Mouse (Mus musculus) brain, embryonic 14.5 days (tissue): ENCODE results near the gene Smyd2.

ENCODE experiments used
- CTCF ChIP-seq: fragments of 200-500 bp; IDR thresholded peaks from 2 replicates; pipeline ENCODE4 v1.5.1; 2012; ENCODE audit warnings: inconsistent platforms, mild to moderate bottlenecking, moderate library complexity, borderline replicate concordance; ENCODE audit not compliant: insufficient read depth, insufficient read length; ENCODE audit errors: extremely low read depth
- POLR2A ChIP-seq: fragments of 200-500 bp; IDR thresholded peaks from 2 replicates; pipeline ENCODE4 v1.6.1; 2012; ENCODE audit warnings: mild to moderate bottlenecking, inconsistent platforms, borderline replicate concordance; ENCODE audit not compliant: poor library complexity, insufficient read depth, insufficient read length, severe bottlenecking; ENCODE audit errors: extremely low read depth

DNA sequence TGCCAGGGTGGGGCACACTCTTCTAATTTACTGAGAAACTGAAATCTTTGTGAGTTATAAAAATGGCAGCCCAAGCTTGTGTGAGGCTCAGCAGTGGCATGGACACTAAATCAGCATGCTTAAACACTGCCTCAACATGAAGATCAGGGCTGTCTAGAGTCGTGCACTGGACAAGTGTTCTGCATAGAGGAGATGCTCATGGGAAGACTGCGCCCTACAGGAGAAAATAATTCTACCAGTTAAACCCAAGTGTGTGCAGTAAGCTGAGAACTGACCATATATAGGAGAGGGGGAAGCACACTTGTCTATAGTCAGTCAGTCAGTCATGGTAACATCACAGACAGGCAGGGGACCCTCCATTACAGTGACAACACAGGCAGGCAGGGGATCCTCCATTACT, 43.0 kb downstream of the Smyd2 start:
- peak; percentile 10; the same call in 1 of the 2 replicates for TF ChIP-seq CTCF
- TF ChIP-seq POLR2A: no peak
